Mouse (Mus musculus) lung, postnatal 25 days (tissue): ENCODE measurements around the gene Tsr1.

ENCODE experiments used
- DNase-seq: peaks from one replicate; pipeline ENCODE4 v3.0.0; 2022; ENCODE audit warnings: low spot score

Tsr1 gene

GRCm38 (mm10) chr11:74896901-74897677, 782 bp upstream of the Tsr1 start, which contains the start of gene Sgsm2:
Gene Sgsm2, minus strand, starts transcription at chr11:74897060.
- DNase-seq: peak; percentile 42

DNA sequence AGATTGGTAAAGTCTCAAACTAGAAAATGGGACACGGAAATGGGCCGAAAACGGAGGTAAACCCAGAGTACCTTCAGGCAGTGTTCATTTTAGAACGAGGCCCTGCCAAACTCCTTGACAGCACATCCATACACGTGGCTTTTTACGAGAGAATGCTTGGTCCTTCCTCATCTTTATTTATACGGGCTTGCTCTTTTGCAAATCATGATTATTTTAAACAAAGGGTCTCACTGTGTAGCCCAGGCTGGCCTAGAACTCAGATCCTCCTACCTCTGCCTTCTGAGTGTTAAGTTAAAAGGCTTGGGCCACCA, 601 bp downstream of the Tsr1 start:
- no peak for DNase-seq

DNA sequence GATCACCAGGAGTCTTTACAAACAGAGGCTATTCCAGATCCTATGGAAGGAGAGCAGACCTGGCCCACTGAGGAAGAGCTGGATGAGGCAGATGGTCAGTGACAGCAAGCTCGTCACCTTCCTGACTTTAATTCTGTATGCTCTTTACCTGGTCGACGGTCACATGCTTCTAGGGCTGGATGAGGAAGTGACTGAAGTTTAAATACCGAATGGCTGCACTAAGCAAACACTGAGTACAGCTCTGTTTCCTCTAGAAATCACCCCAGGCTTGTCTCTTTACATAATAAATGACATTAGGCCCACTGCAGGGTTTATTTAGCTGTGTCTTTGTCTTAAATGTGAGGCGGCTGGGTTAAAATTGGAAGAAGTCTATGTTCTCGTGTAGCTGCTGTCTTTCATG, 3.7 kb downstream of the Tsr1 start:
- no peak for DNase-seq

- DNase-seq: no peak
These were observed 4.5 kb downstream of the Tsr1 start for GRCm38 (mm10) chr11:74902416-74902815.

- no peak for DNase-seq
These were observed 10.0 kb downstream of the Tsr1 start for GRCm38 (mm10) chr11:74907850-74908249.

- DNase-seq: no peak
These were observed 10.9 kb downstream of the Tsr1 start for GRCm38 (mm10) chr11:74908618-74909399.

DNA sequence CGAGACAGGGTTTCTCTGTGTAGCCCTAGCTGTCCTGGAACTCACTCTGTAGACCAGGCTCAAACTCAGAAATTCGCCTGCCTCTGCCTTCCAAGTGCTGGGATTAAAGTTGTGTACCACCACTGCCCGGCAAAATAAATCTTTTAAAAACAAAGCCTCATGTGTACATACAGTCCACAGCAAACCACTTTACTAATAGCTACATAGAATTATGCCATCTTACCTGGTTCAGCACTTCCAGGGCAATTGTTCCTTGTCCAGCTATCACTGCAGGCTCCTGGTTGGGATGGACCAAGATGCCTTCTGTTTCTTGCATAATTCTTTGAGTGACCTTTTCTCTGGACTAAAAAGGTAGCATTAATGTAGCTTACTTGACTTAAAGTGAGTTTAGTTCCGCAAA, 12.1 kb downstream of the Tsr1 start:
- DNase-seq: no peak

GRCm38 (mm10) chr11:74912492-74912891, 14.6 kb downstream of the Tsr1 start:
- DNase-seq: no peak

GRCm38 (mm10) chr11:74919249-74919648, 21.4 kb downstream of the Tsr1 start:
- DNase-seq: no peak

DNA sequence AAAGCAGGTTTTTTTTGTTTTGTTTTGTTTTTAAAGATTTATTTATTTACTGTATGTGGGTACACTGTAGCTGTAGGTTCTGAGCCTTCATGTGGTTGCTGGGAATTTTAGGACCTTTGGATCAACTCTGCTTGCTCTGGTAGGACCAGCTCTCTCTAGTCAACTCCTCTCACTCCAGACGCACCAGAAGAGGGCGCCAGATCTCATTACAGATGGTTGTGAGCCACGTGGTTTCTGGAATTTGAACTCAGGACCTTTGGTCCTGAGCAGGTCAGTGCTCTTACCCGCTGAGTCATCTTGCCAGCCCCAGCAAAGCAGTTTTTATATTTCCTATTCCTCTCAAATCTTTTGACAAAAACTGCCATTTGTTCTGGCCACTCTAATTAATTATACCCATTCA, 26.3 kb downstream of the Tsr1 start:
- peak; percentile 36 for DNase-seq

DNA sequence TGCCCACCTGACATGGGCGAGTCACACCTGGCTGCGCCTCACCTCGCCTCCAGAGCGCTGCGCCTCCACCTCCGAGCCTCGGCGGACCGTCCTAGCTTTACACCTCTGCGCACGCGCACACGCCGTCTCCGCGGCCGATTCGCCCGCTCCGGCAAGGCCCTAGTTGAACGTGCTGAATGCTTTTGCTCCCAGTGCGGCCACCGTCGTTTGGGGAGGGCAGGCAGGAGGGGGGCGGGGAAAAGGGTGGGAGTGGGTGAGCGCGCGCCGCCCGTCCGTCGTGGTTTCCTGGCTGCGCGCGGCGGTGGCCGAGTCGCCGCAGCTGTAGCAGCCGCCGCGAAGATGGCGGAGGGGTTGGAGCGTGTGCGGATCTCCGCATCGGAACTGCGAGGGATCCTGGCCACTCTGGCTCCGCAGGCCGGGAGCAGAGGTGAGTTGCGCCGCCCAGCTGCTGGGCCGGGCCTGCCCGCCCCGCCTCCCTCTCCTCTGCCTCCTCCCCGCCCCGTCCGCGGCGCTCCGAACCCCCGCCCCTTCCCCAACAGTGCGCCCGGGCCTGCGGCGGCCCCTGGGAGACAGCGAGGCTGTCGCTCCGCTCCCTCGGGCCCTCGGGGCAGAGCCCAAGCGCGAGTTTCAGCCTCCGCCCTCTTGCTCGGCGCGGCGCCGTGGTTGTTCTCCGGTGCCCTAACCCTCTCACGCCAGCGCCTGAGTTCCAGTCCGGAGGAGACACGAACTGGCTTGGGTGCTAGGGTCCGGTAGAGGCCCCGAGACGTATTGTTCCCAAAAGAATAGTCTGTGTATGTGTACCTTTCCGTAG, 27.9 kb downstream of the Tsr1 start, which contains the start of the genes Smg6 and Srr:
TSS of gene Smg6 (plus strand) at position 247 of the 811 bp plus-strand sequence.
TSS of gene Srr (minus strand) at position 372 of the 811 bp plus-strand sequence.
- DNase-seq: peak; percentile 94

GRCm38 (mm10) chr11:74926388-74927005, 28.6 kb downstream of the Tsr1 start:
- DNase-seq: peak; percentile 69

GRCm38 (mm10) chr11:74927236-74927725, 29.4 kb downstream of the Tsr1 start:
- no peak for DNase-seq

DNA sequence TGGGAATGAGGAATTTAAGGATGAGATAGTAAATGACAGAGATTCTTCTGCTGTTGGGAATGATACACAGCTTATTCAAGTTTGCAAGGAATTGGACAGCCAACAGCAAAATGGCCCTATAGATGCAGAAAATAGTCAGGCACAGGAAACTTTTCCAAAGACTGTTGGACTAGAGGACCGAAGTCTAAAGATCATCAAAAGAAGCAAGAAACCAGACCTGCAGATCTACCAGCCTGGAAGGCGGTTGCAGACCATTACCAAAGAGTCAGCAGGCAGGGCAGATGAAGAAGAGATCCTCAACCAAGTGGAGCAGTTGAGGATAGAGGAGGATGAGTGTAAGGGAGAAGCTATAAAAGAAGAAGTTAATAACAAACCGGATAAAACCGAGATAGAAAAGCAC, 31.2 kb downstream of the Tsr1 start:
- DNase-seq: no peak

DNA sequence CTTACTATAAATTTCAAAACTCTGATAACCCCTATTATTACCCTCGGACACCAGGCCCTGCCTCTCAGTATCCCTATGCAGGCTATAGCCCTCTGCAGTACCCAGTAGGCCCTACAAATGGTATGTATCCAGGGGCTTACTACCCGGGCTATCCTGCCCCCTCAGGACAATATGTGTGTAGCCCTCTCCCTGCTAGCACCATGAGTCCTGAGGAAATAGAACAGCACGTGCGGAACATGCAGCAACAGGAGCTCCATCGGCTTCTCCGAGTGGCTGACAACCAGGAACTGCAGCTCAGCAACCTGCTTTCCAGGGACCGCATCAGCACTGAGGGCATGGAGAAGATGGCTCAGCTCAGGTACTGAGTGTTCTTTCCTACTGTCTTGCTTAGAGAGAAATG, 32.5 kb downstream of the Tsr1 start:
- no peak for DNase-seq

- DNase-seq: peak; percentile 52
These were observed 48.5 kb downstream of the Tsr1 start for GRCm38 (mm10) chr11:74946348-74946747.

DNA sequence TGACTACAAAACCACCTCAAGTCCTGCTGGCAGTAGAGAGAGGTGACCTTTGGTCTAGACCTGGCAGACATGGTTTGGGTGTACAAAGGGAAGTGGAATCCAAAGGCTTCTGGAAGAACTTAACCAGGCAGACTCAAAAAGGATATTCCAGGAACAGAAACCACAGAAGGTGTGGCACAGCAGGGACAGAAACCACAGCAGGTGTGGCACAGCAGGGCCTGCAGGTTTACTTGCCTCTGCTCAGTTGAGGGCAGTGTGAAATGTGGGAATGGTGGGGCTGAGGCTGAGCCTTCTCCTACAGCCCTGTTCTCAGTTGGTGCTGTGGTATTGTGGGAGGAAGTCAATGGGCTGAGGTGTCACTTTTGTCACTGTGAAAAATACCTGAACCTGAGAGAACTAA, 57.0 kb downstream of the Tsr1 start:
- peak; percentile 12 for DNase-seq

DNA sequence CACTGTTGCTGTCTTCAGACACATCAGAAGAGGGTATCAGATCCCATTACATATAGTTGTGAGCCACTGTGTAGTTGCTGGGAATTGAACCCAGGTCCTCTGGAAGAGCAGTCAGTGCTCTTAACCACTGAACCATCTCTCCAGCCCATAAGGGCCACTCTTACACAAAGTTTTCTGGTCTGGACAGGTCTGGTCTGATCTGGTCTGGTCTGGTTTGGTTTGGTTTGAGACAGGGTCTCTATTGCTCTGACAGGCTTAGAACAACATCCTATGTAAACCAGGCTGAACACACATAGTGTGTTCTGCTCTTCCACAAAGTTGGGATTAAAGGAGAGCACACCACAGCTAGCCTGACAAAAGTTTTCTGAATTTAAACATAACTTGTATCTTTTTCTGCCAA, 58.1 kb downstream of the Tsr1 start:
- DNase-seq: no peak

GRCm38 (mm10) chr11:74957600-74957999, 59.7 kb downstream of the Tsr1 start:
- DNase-seq: no peak
